Mouse (Mus musculus) skeletal muscle tissue, adult 2 months (tissue): ENCODE data around the gene Ndufa5.

ENCODE experiments used
- DNase-seq: peaks from one replicate; pipeline ENCODE4 v3.0.0-alpha.2; 2012; ENCODE audit warnings: low read depth, low spot score

Ndufa5 gene

DNA sequence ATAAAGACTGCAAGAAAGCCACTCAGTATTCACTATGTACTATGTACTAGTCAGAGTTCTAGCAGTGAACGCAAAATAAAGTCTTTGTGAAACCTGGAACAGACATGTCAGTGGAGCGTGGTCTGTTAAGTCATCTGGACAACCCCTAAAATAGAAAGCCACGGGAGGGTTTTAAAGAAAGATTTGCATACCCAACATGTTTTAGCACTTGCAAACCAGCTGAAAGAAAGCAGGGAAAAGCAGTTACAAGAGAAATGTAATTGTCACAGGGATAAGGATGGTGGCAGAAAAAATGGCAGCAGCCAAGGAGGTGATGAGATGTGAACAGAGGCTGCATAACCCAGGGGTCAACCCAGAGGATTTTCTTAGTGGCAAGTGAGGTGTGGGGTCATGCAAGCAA is 2.1 kb downstream of the Ndufa5 start:
- no peak for DNase-seq

DNA sequence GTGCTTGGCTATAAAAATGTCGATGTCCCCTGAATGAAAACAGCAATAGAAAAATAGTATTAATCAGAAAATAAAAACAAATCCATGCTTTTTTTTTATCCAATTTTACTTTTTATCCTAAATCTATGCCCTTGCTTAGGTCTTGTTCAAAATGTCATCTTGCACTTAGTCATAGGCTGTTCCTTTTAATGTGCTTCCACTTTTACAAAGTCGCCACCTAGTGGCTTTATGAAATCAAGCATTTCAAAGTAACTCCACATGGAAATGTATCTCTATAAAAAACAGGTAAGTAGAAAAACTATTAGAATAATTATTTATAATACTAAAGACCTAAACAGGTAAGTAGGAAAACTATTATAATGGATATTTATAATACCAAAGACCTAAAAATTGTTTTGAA is 11.6 kb downstream of the Ndufa5 start:
- no peak for DNase-seq

DNA sequence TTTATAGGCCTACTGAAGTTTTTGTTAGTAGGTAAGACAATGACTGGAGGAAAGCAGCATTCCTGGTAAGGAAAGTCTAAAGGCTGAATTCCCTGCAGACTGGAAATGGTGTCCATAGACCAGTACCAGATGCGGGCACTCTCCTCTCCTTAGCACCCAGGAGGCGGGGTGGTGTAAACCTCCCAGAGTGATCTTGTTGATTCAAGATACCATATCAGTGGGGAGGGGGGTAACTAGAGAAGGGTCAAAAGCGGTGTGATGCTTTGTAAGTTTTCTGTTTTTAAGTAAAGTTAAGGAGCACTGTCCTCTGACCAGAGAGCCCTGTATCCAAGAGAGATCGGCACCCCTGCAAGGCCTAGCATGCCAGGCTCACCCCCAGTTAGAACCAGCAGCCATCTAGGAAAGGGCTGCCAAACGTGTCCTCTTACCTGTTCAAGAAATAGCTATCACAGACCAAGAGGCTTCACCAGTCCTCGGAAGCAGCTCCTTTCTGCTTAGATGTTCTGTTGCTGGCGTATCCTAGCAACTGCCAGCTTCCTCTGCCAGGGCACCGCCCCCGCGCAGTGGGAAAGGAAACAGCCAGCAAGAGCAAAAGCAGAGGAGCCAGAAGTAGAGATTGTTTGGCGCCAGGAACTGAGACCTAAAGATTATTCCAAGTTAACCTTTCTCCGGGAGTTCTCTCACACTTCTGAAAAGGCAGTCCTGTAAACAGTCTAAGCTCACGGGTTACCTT is 13.1 kb downstream of the Ndufa5 start, which contains the start of gene Iqub:
Gene Iqub, minus strand, starts transcription at position 516 of the 733 bp plus-strand sequence.
- DNase-seq, result no peak

DNA sequence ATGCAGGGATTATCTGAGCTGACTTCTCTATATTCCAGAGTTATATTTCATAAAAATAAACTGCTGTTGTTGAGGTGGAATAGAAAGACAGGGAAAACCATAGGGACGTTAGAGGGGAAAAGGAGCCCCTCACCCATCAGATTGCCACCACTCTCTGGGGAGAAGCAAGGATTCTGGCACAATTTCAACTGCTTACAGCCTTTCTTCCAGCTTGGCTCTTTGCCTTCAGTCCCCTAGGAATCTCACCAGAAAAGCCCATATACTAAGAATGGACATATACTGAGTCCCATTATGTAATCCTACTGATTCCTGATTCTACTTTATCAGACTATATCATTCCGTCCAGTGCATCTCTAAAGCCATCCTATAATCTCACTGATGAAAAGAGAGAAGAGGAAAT is 23.7 kb downstream of the Ndufa5 start:
- DNase-seq, result no peak

DNA sequence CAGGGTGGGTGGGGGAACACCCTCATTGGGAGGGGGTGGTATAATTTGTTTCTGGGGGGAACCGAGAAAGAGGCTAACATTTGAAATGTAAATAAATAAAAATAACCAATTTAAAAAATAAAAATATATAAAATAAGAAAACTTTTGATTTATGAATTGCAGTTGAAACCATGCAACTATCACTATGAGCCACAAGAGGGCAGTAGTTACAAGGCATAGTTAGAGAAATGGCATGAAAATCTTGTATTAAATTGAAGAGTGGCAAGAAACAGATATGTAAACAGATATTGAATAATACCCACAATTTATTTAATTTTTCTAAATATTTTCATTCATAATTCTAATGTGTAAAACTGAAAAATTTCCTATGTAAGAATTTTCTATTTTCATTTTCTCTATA is 37.5 kb downstream of the Ndufa5 start:
- DNase-seq, result no peak

DNA sequence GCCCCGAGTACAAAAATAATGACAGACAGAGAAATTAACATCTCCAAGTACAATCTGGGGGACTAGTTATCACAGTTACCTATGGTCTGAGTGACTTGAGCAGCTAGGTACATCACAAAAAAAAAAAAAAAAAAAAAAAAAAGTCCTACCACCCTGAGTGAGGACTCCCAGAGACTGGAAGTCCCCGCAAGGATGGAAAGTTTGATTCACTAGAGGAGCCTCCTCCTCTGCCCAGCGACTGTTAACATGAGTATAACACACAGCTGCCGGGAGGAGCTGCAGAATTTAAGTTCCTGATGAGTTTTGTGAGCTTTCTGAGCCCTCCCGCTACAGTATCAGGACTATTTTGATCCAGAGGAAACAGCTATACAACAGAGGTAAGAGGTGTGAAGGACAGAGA is 41.3 kb downstream of the Ndufa5 start:
- DNase-seq, result no peak

DNA sequence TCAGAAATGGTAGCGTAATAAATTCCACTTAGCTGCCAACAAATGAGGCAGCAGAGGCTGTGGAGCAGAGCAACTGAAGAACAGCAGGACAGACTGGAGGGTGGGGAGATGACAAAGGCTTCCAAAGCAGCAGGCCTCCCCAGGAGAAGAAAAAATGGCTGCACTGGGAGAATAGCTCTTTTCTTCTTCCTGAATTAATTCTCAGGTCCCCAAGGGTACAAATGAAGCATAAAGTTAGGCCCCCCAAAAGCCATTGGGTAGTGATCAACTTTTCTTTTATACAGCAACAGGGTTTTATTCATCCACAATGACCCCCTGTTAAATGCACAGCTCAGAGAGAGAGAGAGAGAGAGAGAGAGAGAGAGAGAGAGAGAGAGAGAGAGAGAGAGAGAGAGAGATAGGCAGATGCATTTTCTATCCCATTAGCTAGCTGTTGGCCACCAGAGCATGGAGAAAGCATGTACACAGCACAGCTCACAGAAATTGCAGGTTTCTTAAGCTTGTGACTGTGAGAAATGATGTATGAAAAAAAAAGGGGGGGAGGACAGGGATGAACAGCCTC is 57.2 kb downstream of the Ndufa5 start:
- DNase-seq, result no peak

DNA sequence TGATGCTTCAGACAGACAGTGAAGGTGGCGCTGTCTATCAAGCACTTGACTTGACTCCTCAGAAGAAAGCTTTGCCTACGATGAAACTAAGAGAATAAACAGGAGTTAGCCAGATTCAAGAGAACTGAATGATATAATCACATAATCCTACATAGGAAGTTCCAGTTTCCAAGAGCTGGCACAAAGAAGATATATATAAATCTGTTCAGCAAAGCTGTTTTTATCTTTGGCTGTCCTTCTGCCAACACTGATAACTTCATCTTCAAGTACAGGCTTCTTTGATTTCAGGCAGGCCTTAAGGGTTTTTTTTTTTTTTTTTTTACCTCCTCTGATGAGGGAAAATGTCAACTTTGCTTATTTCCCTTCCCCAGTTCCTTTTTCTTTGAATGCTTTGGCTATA is 57.7 kb downstream of the Ndufa5 start:
- no peak for DNase-seq
